Mouse (Mus musculus) kidney, postnatal 14 days (tissue): ENCODE measurements around the gene Ap3b2.

Experiments
- DNase-seq: peaks from one replicate; pipeline ENCODE4 v3.0.0; 2022; ENCODE audit warnings: mixed read lengths

The Ap3b2 gene

DNA sequence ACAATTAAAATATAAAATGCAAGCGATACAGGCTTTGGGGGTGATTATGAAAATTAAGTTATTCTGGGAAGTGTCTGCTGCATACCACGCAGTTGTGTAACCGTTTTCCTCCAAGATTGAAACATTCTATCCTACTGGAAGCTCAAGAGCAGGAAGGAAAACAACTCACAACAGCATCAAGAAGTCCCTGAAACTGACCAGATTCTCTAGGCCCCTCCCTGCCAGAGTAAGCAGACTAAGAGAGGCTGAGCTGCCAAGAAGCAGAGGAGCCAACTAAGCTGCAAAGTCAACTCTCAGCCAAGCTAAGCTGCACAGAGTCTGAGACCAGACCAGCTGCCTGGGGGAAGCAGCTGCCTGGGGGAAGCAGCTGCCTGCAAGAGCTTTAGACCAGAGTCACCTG lies 18.5 kb downstream of the Ap3b2 start:
- no peak for DNase-seq

DNA sequence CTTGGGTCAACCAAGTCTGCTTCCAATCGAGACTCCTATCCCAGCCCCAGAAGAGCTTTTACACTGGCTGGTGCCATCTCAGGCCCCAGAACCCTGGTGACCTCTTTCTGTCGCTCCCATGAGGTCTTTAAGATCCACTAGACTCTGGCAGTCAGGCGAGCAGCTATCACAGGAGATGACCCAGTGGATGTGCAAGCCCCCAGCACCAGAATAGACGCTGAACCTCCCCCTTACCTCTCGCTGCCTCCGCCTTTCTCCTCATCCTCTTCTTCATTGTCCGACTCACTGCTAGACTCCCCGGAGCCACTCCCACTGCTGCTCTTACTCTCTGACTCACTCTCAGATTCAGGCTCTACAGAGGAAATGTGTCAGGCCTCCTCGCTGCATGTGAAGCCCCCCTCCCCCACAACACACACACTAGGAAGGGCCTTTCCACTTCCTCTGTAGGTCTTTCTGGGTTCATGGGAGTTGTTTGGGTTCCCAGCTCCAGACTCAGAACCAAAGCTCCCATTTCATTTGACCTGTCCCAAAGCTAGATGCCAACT lies 28.7 kb downstream of the Ap3b2 start:
- no peak for DNase-seq

DNA sequence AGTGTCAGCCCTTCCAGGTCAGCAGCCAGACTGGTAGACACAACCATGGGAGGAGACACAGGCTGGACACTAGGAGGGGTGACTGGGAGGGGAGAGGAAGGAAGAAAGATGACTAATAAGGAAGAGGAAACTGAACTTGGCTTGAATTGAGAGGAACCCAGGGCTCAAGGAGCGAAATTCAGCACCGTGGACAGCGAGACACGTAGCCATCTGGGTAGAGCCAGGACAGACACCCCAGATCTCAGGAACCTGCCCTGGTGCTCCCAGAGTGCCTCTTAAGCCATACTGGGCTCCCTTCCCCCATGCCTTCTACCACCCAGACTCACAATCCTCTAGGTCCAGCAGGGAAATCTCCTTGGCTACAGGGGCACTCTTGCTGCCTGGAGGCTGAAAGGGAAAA lies 29.6 kb downstream of the Ap3b2 start:
- peak; percentile 42 for DNase-seq

- DNase-seq = no peak
Observed at GRCm38 (mm10) chr7:81462815-81463214, 30.9 kb downstream of the Ap3b2 start.

GRCm38 (mm10) chr7:81455155-81455651 lies 38.5 kb downstream of the Ap3b2 start, which contains the start of gene Cpeb1:
Cpeb1 (minus strand) TSS chr7:81455465.
- DNase-seq = peak; percentile 69

DNA sequence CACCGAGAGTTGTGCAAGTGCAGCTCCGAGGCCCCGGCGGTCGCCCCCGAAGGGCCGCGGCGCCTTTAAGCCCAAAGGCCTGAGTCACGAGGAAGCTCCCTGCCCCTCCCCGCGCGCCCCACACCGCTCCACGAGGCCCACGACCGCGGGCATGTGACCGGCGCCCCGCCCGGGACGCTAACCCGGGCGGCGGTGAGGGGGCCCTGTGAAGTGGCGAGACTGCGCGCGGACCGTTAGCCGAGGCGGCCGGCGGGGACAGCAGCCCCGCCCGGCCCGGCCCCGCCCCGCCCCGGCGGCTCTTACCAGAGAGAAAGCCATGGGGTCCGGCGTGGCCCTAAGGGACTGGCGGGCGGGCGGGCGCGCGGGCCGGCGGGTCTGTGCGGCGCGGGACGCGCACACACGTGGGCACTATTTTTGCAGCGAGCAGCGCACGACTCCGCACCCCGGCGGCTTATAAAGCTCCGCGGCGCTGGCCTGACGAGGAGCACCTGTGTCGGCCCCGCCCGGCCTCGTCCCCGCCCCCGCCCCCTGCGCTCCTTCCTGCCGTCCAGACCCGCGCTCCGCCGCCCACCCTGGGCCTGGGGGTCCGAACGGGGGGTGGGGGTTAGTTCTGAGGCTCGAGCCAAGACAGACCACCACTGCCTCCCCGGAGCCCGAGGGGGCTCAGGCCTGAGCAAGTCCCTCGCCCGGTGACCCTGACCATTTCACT lies 39.2 kb downstream of the Ap3b2 start:
- DNase-seq = peak; percentile 53

DNA sequence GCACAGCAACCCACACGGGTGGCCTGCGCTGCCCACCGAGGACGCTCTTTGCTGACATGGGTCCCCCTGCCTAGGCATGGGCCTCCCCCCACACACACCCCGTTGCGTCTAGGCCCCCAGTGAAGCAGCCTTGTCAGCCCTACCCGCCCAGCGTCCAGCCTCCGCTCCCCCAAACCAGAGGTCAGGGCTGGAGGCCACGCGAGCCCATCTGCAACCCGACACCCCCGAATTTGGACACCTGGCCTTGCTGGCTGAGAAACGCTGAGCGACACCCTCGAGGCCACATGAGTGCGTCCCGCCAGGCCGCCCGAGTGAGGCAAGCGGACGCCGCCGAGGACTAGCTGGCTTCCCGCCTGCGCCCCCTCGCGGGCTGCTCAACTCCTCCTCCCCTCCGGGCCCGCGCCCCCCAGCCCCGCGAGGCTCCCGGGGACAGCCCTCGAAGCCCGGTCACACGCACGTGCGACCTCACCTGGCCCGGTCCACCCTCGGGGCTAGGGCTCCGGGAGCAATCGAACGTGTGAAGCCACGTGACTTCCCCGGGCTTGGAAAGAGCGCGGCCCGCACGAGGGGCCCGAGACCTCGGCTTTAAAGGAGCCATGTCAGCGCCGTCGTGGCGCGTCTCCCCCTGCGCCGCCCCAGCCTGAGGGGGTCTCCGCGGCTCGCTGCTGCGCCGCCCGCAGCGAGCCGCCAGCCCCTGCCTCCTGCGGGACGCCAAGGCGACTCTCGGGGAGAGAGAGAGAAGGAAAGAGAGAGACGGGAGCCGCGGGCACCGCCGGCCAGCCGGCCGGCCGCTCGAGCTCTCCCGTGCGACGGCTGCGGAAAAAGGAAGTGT lies 40.1 kb downstream of the Ap3b2 start:
- peak; percentile 27 for DNase-seq

DNA sequence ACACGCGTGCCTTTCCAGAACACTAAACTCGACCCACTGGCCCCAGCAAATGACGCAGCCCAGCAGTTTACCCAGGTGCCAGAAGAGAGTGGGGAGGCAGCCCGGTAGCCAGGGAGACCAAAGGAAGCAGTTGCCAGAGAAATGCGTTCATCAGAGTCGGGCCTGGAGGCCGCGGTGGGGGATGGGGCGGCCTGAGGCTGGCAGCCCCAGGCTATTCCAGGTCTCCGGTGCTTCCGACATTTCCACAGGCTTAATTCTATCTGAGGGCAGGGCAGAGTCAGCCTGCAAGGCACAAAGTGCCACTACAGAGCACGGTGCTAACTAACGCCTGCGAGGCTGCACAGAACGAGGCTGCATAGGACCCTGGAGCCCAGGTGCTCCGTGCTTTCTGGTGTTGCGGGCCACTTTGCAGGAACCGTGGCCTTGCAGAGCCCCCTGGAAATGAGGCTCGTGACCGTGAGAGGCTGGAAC lies 40.7 kb downstream of the Ap3b2 start:
- peak; percentile 11 for DNase-seq
